In the genomic region with DNA sequence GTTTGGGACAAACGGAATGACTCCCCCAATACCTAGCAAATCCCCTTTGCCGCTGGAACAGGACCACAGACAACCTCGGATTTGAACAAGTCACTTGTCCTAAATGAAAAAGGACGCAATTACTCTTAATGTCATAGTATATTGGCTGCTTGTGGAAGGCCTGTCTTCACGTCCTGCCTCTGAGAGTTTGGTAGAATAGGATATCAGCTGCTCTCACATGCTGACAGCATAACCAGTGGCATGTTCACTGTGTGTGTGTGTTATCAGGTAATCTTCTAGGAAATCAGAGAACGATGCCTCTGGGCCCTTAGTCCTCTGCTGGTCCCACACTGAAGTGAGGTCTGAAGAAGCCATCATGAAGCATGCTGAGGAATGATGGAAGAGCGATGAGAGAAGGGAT, we compare ENCODE assay signal across 28 mouse cellular contexts.
A peak's percentile ranks its signal among the peaks of the same experiment; 100 is the strongest.
DNase-seq lines count a peak whose midpoint lies in the region; ATAC-seq lines count a peak whose summit lies in the region.
"Had no signal": no experiment of that assay in that cellular context is flagged by ENCODE, and none has a peak within 500 bp of the region (broad histone marks: within the 10 kb centered on the region; RNA-seq: fewer than 3 reads in every experiment).

No protein-coding gene starts in this region.

- no peak overlapping the region for H3K4me3 ChIP-seq in liver, embryonic 11.5 days (ENCODE audit: low read depth, low read length)
- H3K4me3 ChIP-seq in liver, embryonic 13.5 days (replicated peaks), result no peak overlapping the region
- no peak overlapping the region for H3K4me3 ChIP-seq in liver, embryonic 15.5 days (replicated peaks)
- H3K4me3 ChIP-seq: embryonic facial prominence, embryonic 10.5 days; embryonic facial prominence, embryonic 13.5 days; erythroblast, embryonic 14.5 days; gastrocnemius, adult 2 months; heart, embryonic 10.5 days; heart, embryonic 13.5 days had no signal

- no peak overlapping the region for H3K27ac ChIP-seq in liver, embryonic 11.5 days (ENCODE audit: low read depth, low read length)
- peak overlapping the region; percentile 2; the same call in 1 of the 2 replicates for H3K27ac ChIP-seq in liver, embryonic 13.5 days
- no peak overlapping the region for H3K27ac ChIP-seq in liver, embryonic 15.5 days (replicated peaks)
- H3K27ac ChIP-seq: embryonic facial prominence, embryonic 10.5 days; embryonic facial prominence, embryonic 13.5 days; gastrocnemius, adult 2 months; heart, embryonic 10.5 days; heart, embryonic 13.5 days; hindbrain, embryonic 14.5 days had no signal

- no peak overlapping the region for H3K9ac ChIP-seq in liver, embryonic 11.5 days (ENCODE audit: low read depth, low read length)
- no peak overlapping the region for H3K9ac ChIP-seq in liver, embryonic 13.5 days
- no peak overlapping the region for H3K9ac ChIP-seq in liver, embryonic 15.5 days
- H3K9ac ChIP-seq: embryonic facial prominence, embryonic 13.5 days; forebrain, postnatal 0 days; heart, embryonic 13.5 days; hindbrain, embryonic 14.5 days had no signal

- H3K27me3 ChIP-seq in liver, embryonic 11.5 days (replicated peaks; ENCODE audit: control insufficient read depth, insufficient read depth, low read length), result no peaks in the 10 kb centered on the region
- no peaks in the 10 kb centered on the region for H3K27me3 ChIP-seq in liver, embryonic 13.5 days
- H3K27me3 ChIP-seq in liver, embryonic 15.5 days, result no peaks in the 10 kb centered on the region
- H3K27me3 ChIP-seq: embryonic facial prominence, embryonic 13.5 days; heart, embryonic 13.5 days had no signal

- peaks cover 11% of the 10 kb centered on the region; the same call in 1 of the 2 replicates for H3K4me1 ChIP-seq in liver, embryonic 11.5 days (replicated peaks; ENCODE audit: control insufficient read depth, insufficient read depth, low read length)
- H3K4me1 ChIP-seq in liver, embryonic 13.5 days (replicated peaks), result peaks cover 35% of the 10 kb centered on the region
- H3K4me1 ChIP-seq in liver, embryonic 15.5 days (replicated peaks), result peaks cover 17% of the 10 kb centered on the region

- H3K36me3 ChIP-seq in liver, embryonic 11.5 days (ENCODE audit: control insufficient read depth, insufficient read depth, low read length), result no peaks in the 10 kb centered on the region
- no peaks in the 10 kb centered on the region for H3K36me3 ChIP-seq in liver, embryonic 13.5 days
- H3K36me3 ChIP-seq in liver, embryonic 15.5 days (replicated peaks), result no peaks in the 10 kb centered on the region
- H3K36me3 ChIP-seq: embryonic facial prominence, embryonic 10.5 days had no signal

- ATAC-seq in liver, embryonic 11.5 days (replicated peaks; ENCODE audit: low FRiP score), result peak; percentile 81
- peak; percentile 86 for ATAC-seq in liver, embryonic 13.5 days (ENCODE audit: low read depth)
- peak; percentile 66 for ATAC-seq in liver, embryonic 15.5 days (ENCODE audit: insufficient read depth)
- peak; percentile 61 for ATAC-seq in megakaryocyte-erythroid progenitor cell, adult 5-6 weeks (replicated peaks; ENCODE audit: low FRiP score, low TSS enrichment, poor library complexity, severe bottlenecking)
- ATAC-seq: CD4-positive, CD25-positive, alpha-beta regulatory T cell, adult 4 months; forebrain, embryonic 14.5 days; forebrain, postnatal 0 days had no signal

- DNase-seq in liver, embryonic 11.5 days (ENCODE audit: low spot score), result no peak
- DNase-seq in liver, result no peak
- peak; percentile 10 for DNase-seq in liver, embryonic 13.5 days
- DNase-seq in yolk sac, embryonic 10.5 days (ENCODE audit: low spot score), result no peak
- no peak for DNase-seq in ovary, adult 18-20 months (ENCODE audit: low spot score)
- DNase-seq: adrenal gland, adult 2 months; adrenal gland, postnatal 14 days; cerebellum, adult 11-12 months; cerebellum, adult 8-10 months; cerebellum, postnatal 10 days; cerebellum, postnatal 36 days; embryo, embryonic 11 days; forebrain, postnatal 0 days; gastrocnemius, adult 2 months; gastrocnemius, postnatal 14 days; heart, adult 18-20 months; heart, postnatal 14 days; heart, postnatal 4 days had no signal

- no peak overlapping the region for H3K4me2 ChIP-seq in liver, embryonic 11.5 days
- no peak overlapping the region for H3K4me2 ChIP-seq in liver, embryonic 13.5 days
- H3K4me2 ChIP-seq in liver, embryonic 15.5 days, result no peak overlapping the region
- H3K4me2 ChIP-seq: embryonic facial prominence, embryonic 13.5 days; heart, embryonic 13.5 days; hindbrain, embryonic 14.5 days had no signal

- WGBS in liver, embryonic 11.5 days, result 78% methylated on average over 7 of the region's 7 CpGs
- WGBS in liver, embryonic 13.5 days (ENCODE audit: insufficient replicate concordance), result 55% methylated on average over 7 of the region's 7 CpGs
- 50% methylated on average over 7 of the region's 7 CpGs for WGBS in liver, embryonic 15.5 days (ENCODE audit: insufficient replicate concordance)

- H3K9me3 ChIP-seq in liver, embryonic 11.5 days (ENCODE audit: control insufficient read depth, low read length), result no peaks in the 10 kb centered on the region
- no peaks in the 10 kb centered on the region for H3K9me3 ChIP-seq in liver, embryonic 13.5 days (replicated peaks)
- no peaks in the 10 kb centered on the region for H3K9me3 ChIP-seq in liver, embryonic 15.5 days (replicated peaks)
- H3K9me3 ChIP-seq: embryonic facial prominence, embryonic 10.5 days; embryonic facial prominence, embryonic 13.5 days; heart, embryonic 10.5 days had no signal
